ENCODE assay signal across 36 mouse cellular contexts in genomic region chr4:123401265-123401664, GRCm38 (mm10). TPM values are rescaled to one million over a fixed set of nuclear protein-coding genes. Genes with fewer than 3 reads are reported as not detected.
DNase-seq lines count a peak whose midpoint lies in the region; ATAC-seq lines count a peak whose summit lies in the region.
"Had no signal": no experiment of that assay in that cellular context is flagged by ENCODE, and none has a peak within 500 bp of the region (broad histone marks: within the 10 kb centered on the region; RNA-seq: fewer than 3 reads in every experiment).

No protein-coding gene starts in this region.

- intact Hi-C loops in heart, postnatal 25 days (cut with DNase I), result no loop called here
- intact Hi-C loops in left cerebral cortex, postnatal 36 days (cut with DNase I), result no loop called here

- H3K27me3 ChIP-seq in embryonic facial prominence, embryonic 14.5 days (replicated peaks; ENCODE audit: control insufficient read depth, insufficient read depth, low read length), result no peaks in the 10 kb centered on the region
- no peaks in the 10 kb centered on the region for H3K27me3 ChIP-seq in embryonic facial prominence, embryonic 10.5 days (replicated peaks; ENCODE audit: low read depth, poor library complexity, severe bottlenecking)
- H3K27me3 ChIP-seq: embryonic facial prominence, embryonic 15.5 days; heart, embryonic 13.5 days; intestine, embryonic 15.5 days; limb, embryonic 12.5 days; liver, embryonic 15.5 days; midbrain, embryonic 13.5 days; neural tube, embryonic 15.5 days; Patski had no signal

- H3K4me3 ChIP-seq in embryonic facial prominence, embryonic 14.5 days (ENCODE audit: low read depth, low read length), result no peak overlapping the region
- no peak overlapping the region for H3K4me3 ChIP-seq in embryonic facial prominence, embryonic 10.5 days
- H3K4me3 ChIP-seq: embryonic facial prominence, embryonic 15.5 days; gastrocnemius, adult 2 months; heart, embryonic 13.5 days; hindbrain, embryonic 10.5 days; intestine, embryonic 15.5 days; limb, embryonic 12.5 days; liver, embryonic 15.5 days; midbrain, embryonic 13.5 days; neural tube, embryonic 15.5 days had no signal

- no peak overlapping the region for H3K9ac ChIP-seq in embryonic facial prominence, embryonic 14.5 days (ENCODE audit: low read depth, low read length)
- H3K9ac ChIP-seq: embryonic facial prominence, embryonic 15.5 days; heart, embryonic 13.5 days; intestine, embryonic 15.5 days; limb, embryonic 12.5 days; liver, embryonic 15.5 days; lung, embryonic 14.5 days; midbrain, embryonic 13.5 days; neural tube, embryonic 15.5 days had no signal

- H3K4me2 ChIP-seq in embryonic facial prominence, embryonic 14.5 days (ENCODE audit: low read depth, low read length), result no peak overlapping the region
- H3K4me2 ChIP-seq: embryonic facial prominence, embryonic 15.5 days; heart, embryonic 13.5 days; intestine, embryonic 15.5 days; limb, embryonic 12.5 days; liver, embryonic 15.5 days; lung, embryonic 14.5 days; midbrain, embryonic 13.5 days; neural tube, embryonic 15.5 days had no signal

- no peak overlapping the region for H3K27ac ChIP-seq in embryonic facial prominence, embryonic 14.5 days (replicated peaks; ENCODE audit: low read depth, low read length)
- H3K27ac ChIP-seq in embryonic facial prominence, embryonic 10.5 days (replicated peaks), result no peak overlapping the region
- H3K27ac ChIP-seq: embryonic facial prominence, embryonic 15.5 days; gastrocnemius, adult 2 months; heart, embryonic 13.5 days; hindbrain, embryonic 10.5 days; hindbrain, postnatal 0 days; intestine, embryonic 15.5 days; limb, embryonic 12.5 days; liver, embryonic 15.5 days; midbrain, embryonic 13.5 days; neural tube, embryonic 15.5 days had no signal

- peaks cover 31% of the 10 kb centered on the region for H3K4me1 ChIP-seq in embryonic facial prominence, embryonic 14.5 days (ENCODE audit: control insufficient read depth, insufficient read depth, low read length)
- H3K4me1 ChIP-seq in embryonic facial prominence, embryonic 10.5 days, result peaks cover 37% of the 10 kb centered on the region

- no peaks in the 10 kb centered on the region for H3K9me3 ChIP-seq in embryonic facial prominence, embryonic 14.5 days (ENCODE audit: control insufficient read depth, low read length)
- H3K9me3 ChIP-seq in embryonic facial prominence, embryonic 10.5 days, result no peaks in the 10 kb centered on the region
- H3K9me3 ChIP-seq: embryonic facial prominence, embryonic 15.5 days; heart, embryonic 13.5 days; hindbrain, embryonic 10.5 days; intestine, embryonic 15.5 days; limb, embryonic 12.5 days; liver, embryonic 15.5 days; midbrain, embryonic 13.5 days; neural tube, embryonic 15.5 days had no signal

- DNase-seq in embryonic facial prominence, embryonic 14.5 days (ENCODE audit: low spot score), result no peak
- DNase-seq in embryonic facial prominence, embryonic 10.5 days (ENCODE audit: low spot score), result no peak
- peak; percentile 55 for DNase-seq in heart, adult 11 months
- no peak for DNase-seq in heart, postnatal 25 days (ENCODE audit: low spot score)
- peak; percentile 31 for DNase-seq in 416B (ENCODE audit: low read depth)
- peak; percentile 56 for DNase-seq in layer of hippocampus, adult 9-11 months
- DNase-seq in urinary bladder, postnatal 25 days (ENCODE audit: low spot score), result no peak
- no peak for DNase-seq in left cerebral cortex, postnatal 36 days (ENCODE audit: low spot score in 2 of 2)
- DNase-seq: adrenal gland, postnatal 14 days; cerebellum, adult 18-20 months; cerebellum, postnatal 10 days; gastrocnemius, adult 2 months; gastrocnemius, postnatal 36 days; heart, postnatal 10 days; kidney, adult 2 months; kidney, postnatal 4 days; lung, embryonic 14.5 days; retina, postnatal 1 day; right cerebral cortex, postnatal 14 days; thymus, postnatal 4 days had no signal

- 78% methylated on average over 3 of the region's 3 CpGs for WGBS in embryonic facial prominence, embryonic 14.5 days
- 88% methylated on average over 3 of the region's 3 CpGs for WGBS in embryonic facial prominence, embryonic 10.5 days

- H3K36me3 ChIP-seq in embryonic facial prominence, embryonic 14.5 days (ENCODE audit: control insufficient read depth, insufficient read depth, low read length), result peaks cover 51% of the 10 kb centered on the region
- peaks cover 62% of the 10 kb centered on the region for H3K36me3 ChIP-seq in embryonic facial prominence, embryonic 10.5 days (replicated peaks)

- ATAC-seq in embryonic facial prominence, embryonic 14.5 days (ENCODE audit: low read depth), result peak; percentile 54; the same call in 1 of the 2 replicates
- ATAC-seq: hindbrain, postnatal 0 days; intestine, embryonic 15.5 days; midbrain, embryonic 13.5 days; Patski had no signal

RNA-seq across cellular contexts. Expression of gene Bmp8a, which starts 58.2 kb away (rescaled TPM):
- 2.3 and 3.4 TPM in 2 replicates for polyA plus RNA-seq in embryonic facial prominence, embryonic 14.5 days (2014; fragmentation: Nextera tagmentation; extraction: Ambion mirVana)
- polyA plus RNA-seq in embryonic facial prominence, embryonic 10.5 days (2016; fragmentation: Nextera tagmentation; extraction: Ambion mirVana), result 0.14 TPM in 1 of 2 replicates, not detected in the other
- under 1 TPM in 1 of 2 experiments, not detected in 1; 0.18 TPM for total RNA-seq in heart, postnatal 25 days (2021)
- total RNA-seq in left cerebral cortex, postnatal 36 days (2021), result under 1 TPM in 1 of 2 experiments, not detected in 1; 0.32 TPM
- total RNA-seq: adrenal gland, postnatal 14 days; common myeloid progenitor, adult 5-6 weeks; heart, adult 8-10 months; liver, adult 2 months; megakaryocyte-erythroid progenitor cell, adult 5-6 weeks; monocyte, adult 5-6 weeks had no signal
- polyA plus RNA-seq: liver, adult 2 months; Patski; stomach, embryonic 14.5 days had no signal

Comparison
In these comparisons a context has a peak if more than half of its experiments do, and no peak if none do; other contexts are left out.
1. DNase-seq: peak in heart, adult 11 months (single experiment), 416B (single experiment) and layer of hippocampus, adult 9-11 months (single experiment); none in embryonic facial prominence, embryonic 14.5 days (single experiment), embryonic facial prominence, embryonic 10.5 days (single experiment), heart, postnatal 25 days (single experiment), urinary bladder, postnatal 25 days (single experiment) and left cerebral cortex, postnatal 36 days (0 of 2).